Mouse (Mus musculus) lung, embryonic 14.5 days (tissue): Measurements from ENCODE around the gene Armc8. TPM values are rescaled to one million over a fixed set of nuclear protein-coding genes. Genes with fewer than 3 reads are reported as not detected.
"Not testable (repeated sequence)": the region's sequence is repeated elsewhere in the genome, so short reads cannot be mapped to it uniquely, and the experiment has no call there.

Experiments used
- ATAC-seq: fragments of 200-750 bp; cut with Nextera tagmentation; 2 replicates; pipeline ENCODE4 v1.8.0; 2017; ENCODE audit warnings: mild to moderate bottlenecking, moderate TSS enrichment, moderate library complexity; ENCODE audit not compliant: insufficient read depth
- DNase-seq: peaks from one replicate; pipeline ENCODE4 v3.0.0-alpha.2; 2015
- H3K27ac ChIP-seq: fragments of 300-500 bp; sonication (generic); 2 replicates; pipeline ENCODE4 v1.5.1; 2014; ENCODE audit warnings: low read depth, mild to moderate bottlenecking, moderate library complexity
- H3K27me3 ChIP-seq: fragments of 300-500 bp; sonication (generic); 2 replicates; pipeline ENCODE4 v1.6.1; 2014; ENCODE audit warnings: low read length, control low read depth; ENCODE audit not compliant: insufficient read depth
- H3K36me3 ChIP-seq: fragments of 300-500 bp; sonication (generic); 2 replicates; pipeline ENCODE4 v1.6.1; 2014; ENCODE audit warnings: control low read depth; ENCODE audit not compliant: insufficient read depth
- H3K4me1 ChIP-seq: fragments of 300-500 bp; sonication (generic); 2 replicates; pipeline ENCODE4 v1.6.1; 2014; ENCODE audit warnings: antibody characterized with exemption, control low read depth; ENCODE audit not compliant: insufficient read depth
- H3K4me2 ChIP-seq: fragments of 300-500 bp; sonication (generic); 2 replicates; pipeline ENCODE4 v1.6.1; 2014; ENCODE audit warnings: mild to moderate bottlenecking
- H3K4me3 ChIP-seq: fragments of 300-500 bp; sonication (generic); 2 replicates; pipeline ENCODE4 v1.5.1; 2014; ENCODE audit warnings: low read depth, low read length
- H3K9ac ChIP-seq: fragments of 300-500 bp; sonication (generic); 2 replicates; pipeline ENCODE4 v1.6.1; 2014
- H3K9me3 ChIP-seq: fragments of 300-500 bp; sonication (generic); 2 replicates; pipeline ENCODE4 v1.6.1; 2016; ENCODE audit warnings: low read depth, low read length, control low read depth
- CTCF ChIP-seq: IDR thresholded peaks from 2 replicates; pipeline ENCODE4 v1.5.1; 2016; ENCODE audit warnings: antibody characterized with exemption, low read depth
- WGBS: fragments of 180-500 bp; shearing (Covaris S2); extraction: QIAGEN DNeasy Blood & Tissue Kit; methylation state at CpG from one replicate; pipeline ENCODE4 v1.1.7; 2014; 5-methylcytosine and 5-hydroxymethylcytosine counted together
- polyA plus RNA-seq: library from polyadenylated mRNA; unstranded; fragments of >200 nt; fragmentation: Nextera tagmentation; extraction: Ambion mirVana; gene quantifications from 2 replicates; pipeline ENCODE4 v1.2.1, GENCODE M21; 2014

Gene Armc8
- polyA plus RNA-seq: 26.1 and 26.6 TPM in 2 replicates

DNA sequence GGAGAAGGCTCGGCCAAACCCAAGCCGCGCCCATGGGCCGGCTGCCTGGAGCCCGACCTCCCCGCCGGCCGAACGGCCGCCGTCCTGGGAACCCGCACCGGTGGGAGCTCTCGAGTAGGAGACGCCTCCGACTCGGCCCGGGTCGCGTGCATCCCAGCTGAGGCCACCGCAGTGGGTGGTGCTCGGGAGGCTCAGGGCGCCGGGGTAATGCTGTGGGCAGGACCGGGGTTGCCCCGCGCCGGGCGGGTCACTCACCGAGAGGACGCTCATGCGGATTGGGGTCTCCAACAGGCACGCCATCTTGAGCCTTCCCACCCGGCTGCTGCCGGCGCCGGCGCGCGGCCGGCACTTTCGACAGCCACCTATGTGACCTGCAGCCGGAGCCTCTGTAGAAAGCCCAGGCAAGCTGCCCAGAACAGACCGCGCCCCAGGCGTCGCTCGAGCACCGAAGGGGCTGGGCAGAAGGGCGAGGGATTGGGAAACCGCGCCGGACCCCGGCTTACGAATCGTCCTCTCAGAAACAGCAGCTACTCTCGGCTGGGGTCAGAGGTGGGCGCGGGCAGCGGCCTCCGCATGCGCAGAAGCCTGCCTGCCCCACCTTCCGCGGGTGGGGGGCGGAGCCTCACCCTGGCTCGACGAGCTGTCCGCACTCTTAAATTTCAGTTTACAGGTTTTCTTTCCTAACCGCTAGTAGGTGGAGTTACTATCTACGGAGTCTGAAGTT lies at the start of gene Armc8:
Armc8 (minus strand) TSS at position 553 of the 724 bp plus-strand sequence.
- Histone ChIP-seq H3K9ac (peak within 1 kb of the TSS; percentile 84), H3K27ac (peak within 1 kb of the TSS; percentile 94), H3K4me3 (peak within 1 kb of the TSS; percentile 91), H3K4me2 (peak within 1 kb of the TSS; percentile 83), H3K4me1 (peaks cover 9% of the 10 kb centered on the region; the same call in 1 of the 2 replicates), H3K9me3 (no peaks in the 10 kb centered on the region), H3K27me3 (no peaks in the 10 kb centered on the region), H3K36me3 (no peaks in the 10 kb centered on the region)
- peak; percentile 94 for DNase-seq
- TF ChIP-seq CTCF: no peak
- peak; percentile 95 for ATAC-seq
- under 1% methylated on average over 70 of the region's 70 CpGs for WGBS

DNA sequence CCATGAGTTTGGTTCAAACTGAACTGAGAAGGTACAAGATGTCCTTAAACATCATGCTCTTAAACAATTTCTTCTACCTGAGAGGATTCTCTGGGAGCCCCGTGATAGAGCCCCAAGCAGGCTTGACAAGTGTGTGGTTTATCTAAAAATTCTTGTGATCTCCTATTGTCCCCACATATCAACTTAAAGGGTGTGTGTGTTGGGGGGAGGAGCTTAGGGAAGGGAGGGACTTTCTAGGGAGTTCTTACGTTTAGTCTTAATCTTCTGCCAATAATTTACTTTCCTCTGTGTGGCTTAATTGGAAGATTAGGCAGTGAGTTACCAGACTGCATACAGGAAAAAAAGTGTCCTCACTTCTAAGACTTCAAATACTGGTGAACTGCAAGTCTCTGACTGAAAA lies 43.5 kb upstream of the Armc8 start, which contains the start of gene A4gnt:
A4gnt (plus strand) TSS at position 301 of the 400 bp plus-strand sequence.
- DNase-seq: no peak
- no peak within 1 kb of the TSS for H3K27ac ChIP-seq
- H3K4me2 ChIP-seq: no peak within 1 kb of the TSS
- no peaks in the 10 kb centered on the region for H3K27me3 ChIP-seq
- WGBS: 32% methylated on average over 2 of the region's 2 CpGs
- H3K4me3 ChIP-seq: no peak within 1 kb of the TSS
- H3K9ac ChIP-seq: no peak within 1 kb of the TSS
- no peaks in the 10 kb centered on the region for H3K36me3 ChIP-seq
- ATAC-seq: no peak
- TF ChIP-seq CTCF: no peak
- no peaks in the 10 kb centered on the region for H3K9me3 ChIP-seq
- H3K4me1 ChIP-seq: no peaks in the 10 kb centered on the region

DNA sequence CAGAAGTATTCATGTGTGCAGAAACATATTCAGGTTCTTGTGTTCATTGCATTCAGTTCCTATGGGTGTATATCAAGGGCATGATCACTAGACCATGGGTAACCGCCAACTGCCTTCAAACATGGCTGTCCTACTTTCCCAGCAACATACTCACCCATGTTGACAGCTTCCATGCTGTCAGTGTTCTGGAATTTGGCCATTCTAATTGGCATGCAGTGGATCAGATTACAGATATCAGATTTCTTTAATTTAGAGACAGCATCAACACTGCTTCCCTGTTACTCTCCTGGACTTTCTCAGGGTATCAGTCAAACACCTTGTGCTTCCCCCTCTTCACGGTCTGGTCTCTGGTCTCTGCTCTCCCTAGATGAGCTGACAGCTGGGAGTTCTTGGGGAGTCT lies 34.9 kb upstream of the Armc8 start:
- 58% methylated on average over 2 of the region's 2 CpGs for WGBS
- Histone ChIP-seq H3K27ac (no peak overlapping the region), H3K9ac (no peak overlapping the region), H3K4me3 (no peak overlapping the region), H3K9me3 (no peaks in the 10 kb centered on the region), H3K4me2 (no peak overlapping the region), H3K4me1 (no peaks in the 10 kb centered on the region), H3K36me3 (no peaks in the 10 kb centered on the region), H3K27me3 (no peaks in the 10 kb centered on the region)
- no peak for ATAC-seq
- DNase-seq: no peak
- no peak for TF ChIP-seq CTCF

DNA sequence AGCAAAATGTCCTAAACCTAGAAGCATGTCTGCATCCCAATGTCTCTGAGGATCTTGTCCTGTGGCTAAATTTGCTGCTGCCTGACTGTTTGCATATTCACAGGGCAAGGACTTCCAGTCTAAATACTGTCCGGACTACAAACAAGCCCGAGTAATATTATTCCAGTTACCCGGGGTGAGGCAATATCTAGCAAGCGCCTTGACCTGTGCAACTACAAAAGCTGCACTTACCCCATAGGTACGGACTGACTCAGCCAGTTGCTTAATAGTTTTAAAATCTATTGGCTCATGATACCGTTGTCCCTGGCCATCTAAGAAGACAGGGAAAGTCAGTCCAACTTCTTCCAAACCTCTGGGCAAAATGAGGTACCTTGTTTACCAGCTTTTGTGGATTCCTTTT lies 30.4 kb upstream of the Armc8 start:
- 92% methylated on average over 6 of the region's 6 CpGs for WGBS
- H3K9ac ChIP-seq, ATAC-seq: not testable (repeated sequence)

DNA sequence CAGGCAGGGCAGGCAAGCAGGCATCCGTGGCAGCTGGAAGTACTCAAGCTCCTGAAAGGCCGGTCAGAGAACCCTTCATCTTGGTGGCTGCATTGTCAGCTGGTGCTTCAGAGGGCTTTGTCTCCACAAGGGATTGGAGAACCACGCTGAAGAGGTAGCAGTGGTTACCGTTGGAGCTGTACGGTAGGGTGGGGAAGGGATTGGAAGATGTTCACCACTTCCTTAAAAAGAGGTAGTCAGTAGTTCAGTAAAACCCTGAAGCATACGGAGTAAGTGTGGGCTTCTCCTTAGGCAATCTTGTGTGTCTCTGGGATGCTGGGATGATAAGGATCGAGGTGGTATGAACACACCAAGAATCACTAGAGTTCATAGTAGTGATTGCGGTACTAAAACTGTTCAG lies 22.4 kb upstream of the Armc8 start:
- Histone ChIP-seq H3K36me3 (no peaks in the 10 kb centered on the region), H3K27me3 (no peaks in the 10 kb centered on the region), H3K9ac (no peak overlapping the region), H3K4me3 (no peak overlapping the region), H3K4me1 (no peaks in the 10 kb centered on the region), H3K9me3 (no peaks in the 10 kb centered on the region; the same call in 1 of the 2 replicates), H3K4me2 (no peak overlapping the region), H3K27ac (no peak overlapping the region)
- DNase-seq (no peak), ATAC-seq (no peak)
- TF ChIP-seq CTCF: no peak
- WGBS: 62% methylated on average over 8 of the region's 8 CpGs

More for the DNA sequence above, 30.4 kb upstream of the Armc8 start:
- H3K9me3 ChIP-seq, H3K4me3 ChIP-seq, H3K4me2 ChIP-seq, H3K27me3 ChIP-seq, H3K27ac ChIP-seq, H3K4me1 ChIP-seq, H3K36me3 ChIP-seq, DNase-seq: not testable (repeated sequence)

DNA sequence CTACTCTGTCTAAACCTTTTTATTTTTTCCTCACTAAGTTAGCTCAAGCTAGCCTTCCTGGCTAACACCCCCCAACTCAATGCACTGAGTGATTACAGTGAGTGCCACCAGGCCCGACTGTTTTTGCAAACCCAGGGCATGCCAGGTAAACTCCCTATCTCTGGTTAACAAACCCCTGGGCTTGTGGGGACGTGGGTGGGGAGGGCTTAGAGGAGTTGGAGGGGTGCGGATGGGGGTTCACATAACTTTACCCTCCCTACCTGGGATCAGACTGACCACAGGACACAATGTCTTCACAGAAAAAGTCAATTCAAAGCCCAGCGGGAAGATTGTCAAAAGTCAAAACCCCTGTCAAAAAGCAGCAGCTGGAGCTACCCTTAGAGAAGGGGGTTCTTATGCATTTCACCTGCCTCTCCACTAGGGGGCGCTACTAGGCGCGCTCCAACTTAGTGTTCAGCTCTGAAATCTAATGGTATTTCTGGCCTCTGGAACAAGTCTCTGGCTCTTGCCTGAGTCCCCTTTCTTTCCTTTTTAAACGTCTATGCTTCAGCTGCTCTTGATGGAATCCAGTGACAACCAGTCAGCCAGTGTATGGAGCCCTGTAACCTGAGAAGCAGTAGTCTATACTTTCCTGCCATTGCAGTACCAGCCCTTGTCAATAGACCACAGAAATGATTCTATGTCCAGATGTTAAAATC lies 19.0 kb upstream of the Armc8 start:
- Histone ChIP-seq H3K36me3 (peaks cover 21% of the 10 kb centered on the region), H3K27me3 (no peaks in the 10 kb centered on the region), H3K9ac (no peak overlapping the region), H3K4me3 (no peak overlapping the region), H3K27ac (no peak overlapping the region), H3K4me1 (no peaks in the 10 kb centered on the region), H3K4me2 (no peak overlapping the region), H3K9me3 (no peaks in the 10 kb centered on the region)
- TF ChIP-seq CTCF: peak; percentile 88
- 28% methylated on average over 8 of the region's 8 CpGs for WGBS
- peak; percentile 49; the same call in 1 of the 2 replicates for ATAC-seq
- DNase-seq: peak; percentile 81

DNA sequence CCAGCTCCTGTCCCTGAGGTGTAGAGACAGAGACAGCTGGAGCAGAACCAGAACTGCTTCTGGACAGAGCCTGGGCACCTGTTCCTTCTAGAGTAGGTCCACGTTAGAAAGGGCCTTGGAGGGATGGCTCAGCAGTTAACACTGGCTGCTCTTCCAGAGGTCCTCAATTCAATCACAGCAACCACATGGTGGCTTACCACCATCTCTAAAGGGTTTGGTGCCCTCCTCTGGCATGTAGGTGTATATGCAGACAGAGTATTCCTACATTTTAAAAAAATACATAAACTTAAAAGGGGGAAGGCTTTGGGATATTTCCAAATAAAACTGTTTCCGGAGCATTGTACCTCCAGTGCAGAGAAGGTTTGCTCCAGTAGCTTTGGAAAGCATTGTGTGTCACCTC lies 12.0 kb upstream of the Armc8 start:
- peaks cover 5% of the 10 kb centered on the region; the same call in 1 of the 2 replicates for H3K4me1 ChIP-seq
- TF ChIP-seq CTCF: peak; percentile 75
- H3K9me3 ChIP-seq: no peaks in the 10 kb centered on the region
- no peaks in the 10 kb centered on the region for H3K27me3 ChIP-seq
- peak; percentile 77 for DNase-seq
- 39% methylated on average over 2 of the region's 2 CpGs for WGBS
- no peak for ATAC-seq
- no peak overlapping the region for H3K9ac ChIP-seq
- H3K4me3 ChIP-seq: no peak overlapping the region
- no peak overlapping the region for H3K27ac ChIP-seq
- H3K4me2 ChIP-seq: no peak overlapping the region
- H3K36me3 ChIP-seq: peaks cover 50% of the 10 kb centered on the region
